ENCODE assay signal across 9 mouse cellular contexts in genomic region chr5:108269811-108270151, GRCm38 (mm10). TPM values are rescaled to one million over a fixed set of nuclear protein-coding genes. Genes with fewer than 3 reads are reported as not detected.
DNase-seq lines count a peak whose midpoint lies in the region; ATAC-seq and TF ChIP-seq lines count a peak whose summit lies in the region.
"Had no signal": no experiment of that assay in that cellular context is flagged by ENCODE, and none has a peak within 500 bp of the region (broad histone marks: within the 10 kb centered on the region; RNA-seq: fewer than 3 reads in every experiment).

No protein-coding gene starts in this region.

- peak overlapping the region; percentile 94 for H3K9ac ChIP-seq in embryonic facial prominence, embryonic 11.5 days (replicated peaks; ENCODE audit: low read length)
- peak overlapping the region; percentile 97 for H3K9ac ChIP-seq in intestine, embryonic 15.5 days
- H3K9ac ChIP-seq in neural tube, embryonic 13.5 days = peak overlapping the region; percentile 97

- no peak for DNase-seq in left cerebral cortex, adult 2 months (ENCODE audit: extremely low spot score in 1 of 2, low spot score in 2 of 2)
- DNase-seq in left cerebral cortex, postnatal 14 days (ENCODE audit: low spot score in 2 of 2) = no peak
- no peak for DNase-seq in embryonic facial prominence, embryonic 11.5 days (ENCODE audit: low spot score)
- DNase-seq in frontal cortex, postnatal 10 days (ENCODE audit: low spot score in 2 of 2) = no peak
- no peak for DNase-seq in cerebellum, adult 9-11 months
- no peak for DNase-seq in adrenal gland, postnatal 4 days (ENCODE audit: low spot score in 2 of 2)
- DNase-seq: adrenal gland, postnatal 10 days had no signal

- 12% methylated on average over 7 of the region's 7 CpGs for WGBS in embryonic facial prominence, embryonic 11.5 days
- 7% methylated on average over 7 of the region's 7 CpGs for WGBS in intestine, embryonic 15.5 days
- WGBS in neural tube, embryonic 13.5 days = 14% methylated on average over 7 of the region's 7 CpGs

- no peaks in the 10 kb centered on the region for H3K36me3 ChIP-seq in embryonic facial prominence, embryonic 11.5 days (replicated peaks; ENCODE audit: control insufficient read depth, insufficient read depth, low read depth, low read length)
- H3K36me3 ChIP-seq in intestine, embryonic 15.5 days = no peaks in the 10 kb centered on the region
- peaks cover 6% of the 10 kb centered on the region; the same call in 1 of the 2 replicates for H3K36me3 ChIP-seq in neural tube, embryonic 13.5 days

- H3K4me3 ChIP-seq in left cerebral cortex, adult 2 months = peak overlapping the region; percentile 61
- peak overlapping the region; percentile 93 for H3K4me3 ChIP-seq in embryonic facial prominence, embryonic 11.5 days (ENCODE audit: low read depth, low read length)
- peak overlapping the region; percentile 98 for H3K4me3 ChIP-seq in intestine, embryonic 15.5 days (replicated peaks)
- H3K4me3 ChIP-seq in neural tube, embryonic 13.5 days = peak overlapping the region; percentile 81

- H3K27ac ChIP-seq in left cerebral cortex, adult 2 months = no peak overlapping the region
- H3K27ac ChIP-seq in embryonic facial prominence, embryonic 11.5 days (replicated peaks; ENCODE audit: low read depth, low read length) = no peak overlapping the region
- no peak overlapping the region for H3K27ac ChIP-seq in intestine, embryonic 15.5 days
- H3K27ac ChIP-seq in neural tube, embryonic 13.5 days (replicated peaks) = peak overlapping the region; percentile 95; the same call in 1 of the 2 replicates

- TF ChIP-seq CTCF in left cerebral cortex, adult 2 months (IDR thresholded peaks at IDR 0.05) = no peak

- H3K9me3 ChIP-seq in embryonic facial prominence, embryonic 11.5 days (replicated peaks; ENCODE audit: control insufficient read depth, low read length) = no peaks in the 10 kb centered on the region
- H3K9me3 ChIP-seq in intestine, embryonic 15.5 days = no peaks in the 10 kb centered on the region
- H3K9me3 ChIP-seq in neural tube, embryonic 13.5 days = no peaks in the 10 kb centered on the region

- ATAC-seq in embryonic facial prominence, embryonic 11.5 days (replicated peaks; ENCODE audit: insufficient number of reproducible peaks, low FRiP score, low TSS enrichment, low read depth) = no peak
- ATAC-seq in intestine, embryonic 15.5 days = no peak
- ATAC-seq in neural tube, embryonic 13.5 days (ENCODE audit: low read depth) = no peak

- H3K4me2 ChIP-seq in embryonic facial prominence, embryonic 11.5 days (ENCODE audit: low read depth, low read length) = peak overlapping the region; percentile 71
- H3K4me2 ChIP-seq in intestine, embryonic 15.5 days (replicated peaks) = peak overlapping the region; percentile 74
- peak overlapping the region; percentile 97 for H3K4me2 ChIP-seq in neural tube, embryonic 13.5 days

- no peaks in the 10 kb centered on the region for H3K4me1 ChIP-seq in embryonic facial prominence, embryonic 11.5 days (ENCODE audit: control insufficient read depth, insufficient read depth, low read length)
- H3K4me1 ChIP-seq in intestine, embryonic 15.5 days (replicated peaks) = peaks cover 5% of the 10 kb centered on the region; the same call in 1 of the 2 replicates
- H3K4me1 ChIP-seq in neural tube, embryonic 13.5 days (replicated peaks) = peaks cover 46% of the 10 kb centered on the region

- no peaks in the 10 kb centered on the region for H3K27me3 ChIP-seq in embryonic facial prominence, embryonic 11.5 days (ENCODE audit: control insufficient read depth, insufficient read depth, low read length)
- no peaks in the 10 kb centered on the region for H3K27me3 ChIP-seq in intestine, embryonic 15.5 days (replicated peaks)
- no peaks in the 10 kb centered on the region for H3K27me3 ChIP-seq in neural tube, embryonic 13.5 days

- intact Hi-C loops in left cerebral cortex, adult 2 months (cut with DNase I) = loop anchor here (2.0 to 10.0 kb wide), 4 partner anchors 43 to 365 kb away; partner anchors contain the start of genes Ccdc18, Mtf2, Pigg and Rpl5
- intact Hi-C loops in left cerebral cortex, postnatal 14 days (cut with DNase I) = loop anchor here (2.0 kb wide), 1 partner anchor 43 kb away; the partner anchor contains the start of gene Pigg

RNA-seq across cellular contexts. Expression of gene Dr1, which starts 1.1 kb away (rescaled TPM):
- total RNA-seq in left cerebral cortex, adult 2 months (2021) = 10 to 100 TPM; 33.9 to 34.8 TPM
- total RNA-seq in left cerebral cortex, postnatal 14 days (2021) = 10 to 100 TPM; 38.5 to 39.7 TPM
- 59.0 and 65.7 TPM in 2 replicates for polyA plus RNA-seq in embryonic facial prominence, embryonic 11.5 days (2014; fragmentation: Nextera tagmentation; extraction: Ambion mirVana)
- 40.2 and 44.1 TPM in 2 replicates for polyA plus RNA-seq in intestine, embryonic 15.5 days (2015; fragmentation: Nextera tagmentation; extraction: Ambion mirVana)
- 39.7 and 47.1 TPM in 2 replicates for polyA plus RNA-seq in neural tube, embryonic 13.5 days (2015; fragmentation: Nextera tagmentation; extraction: Ambion mirVana)
- total RNA-seq in adrenal gland, postnatal 4 days (2021) = 10 to 100 TPM; 38.8 to 39.8 TPM

RNA-seq across cellular contexts. Expression of gene Pigg, which starts 42.6 kb away (rescaled TPM):
- 10 to 100 TPM; 13.1 to 14.1 TPM for total RNA-seq in left cerebral cortex, adult 2 months (2021)
- 10 to 100 TPM; 10.5 to 10.7 TPM for total RNA-seq in left cerebral cortex, postnatal 14 days (2021)
- polyA plus RNA-seq in embryonic facial prominence, embryonic 11.5 days (2014; fragmentation: Nextera tagmentation; extraction: Ambion mirVana) = 2.1 and 2.7 TPM in 2 replicates
- polyA plus RNA-seq in intestine, embryonic 15.5 days (2015; fragmentation: Nextera tagmentation; extraction: Ambion mirVana) = 7.5 and 7.7 TPM in 2 replicates
- polyA plus RNA-seq in neural tube, embryonic 13.5 days (2015; fragmentation: Nextera tagmentation; extraction: Ambion mirVana) = 4.4 and 5.0 TPM in 2 replicates
- 1 to 10 TPM; 9.2 to 9.8 TPM for total RNA-seq in adrenal gland, postnatal 4 days (2021)
